Mouse (Mus musculus): ENCODE measurements at regions not wholly inside any gene's neighbourhood (a gene's known extent, or its start where the extent isn't known, plus 50 kb on each side); places are given as distances from the start of the nearest gene placed in this dataset.

- no peaks in the 10 kb centered on the region for H3K27me3 ChIP-seq
- H3K36me3 ChIP-seq, result no peaks in the 10 kb centered on the region
- no peak overlapping the region for H3K9ac ChIP-seq
- H3K9me3 ChIP-seq, result no peaks in the 10 kb centered on the region
- no peak overlapping the region for H3K4me3 ChIP-seq
- no peak for ATAC-seq (ENCODE audit: low read depth)
- WGBS, result 91% methylated on average over 3 of the region's 3 CpGs
- H3K4me1 ChIP-seq (replicated peaks), result no peaks in the 10 kb centered on the region
- H3K27ac ChIP-seq (replicated peaks), result no peak overlapping the region
- no peak overlapping the region for H3K4me2 ChIP-seq
Observed at GRCm38 (mm10) chr13:89418804-89419203, 120.8 kb upstream of the Hapln1 start.

- H3K4me3 ChIP-seq, result no peak overlapping the region
- H3K9me3 ChIP-seq, result no peaks in the 10 kb centered on the region
- no peak overlapping the region for H3K4me2 ChIP-seq
- no peaks in the 10 kb centered on the region for H3K36me3 ChIP-seq
- no peak overlapping the region for H3K9ac ChIP-seq
- no peak overlapping the region for H3K27ac ChIP-seq (replicated peaks)
- H3K4me1 ChIP-seq (replicated peaks), result no peaks in the 10 kb centered on the region
- ATAC-seq (ENCODE audit: low read depth), result no peak
- no peaks in the 10 kb centered on the region for H3K27me3 ChIP-seq
Observed at GRCm38 (mm10) chr13:89421833-89422232, 117.8 kb upstream of the Hapln1 start.

- Histone ChIP-seq H3K4me3 (no peak overlapping the region), H3K9ac (no peak overlapping the region), H3K4me1 (replicated peaks) (no peaks in the 10 kb centered on the region), H3K9me3 (no peaks in the 10 kb centered on the region), H3K36me3 (no peaks in the 10 kb centered on the region), H3K27ac (replicated peaks) (no peak overlapping the region), H3K27me3 (no peaks in the 10 kb centered on the region), H3K4me2 (no peak overlapping the region)
- no peak for ATAC-seq (ENCODE audit: low read depth)
Observed at GRCm38 (mm10) chr13:89423491-89423890, 116.1 kb upstream of the Hapln1 start.

- H3K4me3 ChIP-seq, result no peak overlapping the region
- 38% methylated on average over 12 of the region's 12 CpGs for WGBS
- no peak overlapping the region for H3K4me2 ChIP-seq
- H3K27me3 ChIP-seq, result no peaks in the 10 kb centered on the region
- no peak overlapping the region for H3K27ac ChIP-seq (replicated peaks)
- H3K4me1 ChIP-seq (replicated peaks), result no peaks in the 10 kb centered on the region
- H3K36me3 ChIP-seq, result no peaks in the 10 kb centered on the region
- no peaks in the 10 kb centered on the region for H3K9me3 ChIP-seq
- no peak overlapping the region for H3K9ac ChIP-seq
- ATAC-seq (ENCODE audit: low read depth), result no peak
Observed at GRCm38 (mm10) chr13:89428272-89429071, 111.1 kb upstream of the Hapln1 start.

- Histone ChIP-seq H3K4me1 (replicated peaks) (no peaks in the 10 kb centered on the region), H3K9me3 (no peaks in the 10 kb centered on the region), H3K4me3 (no peak overlapping the region), H3K4me2 (no peak overlapping the region), H3K9ac (no peak overlapping the region), H3K36me3 (no peaks in the 10 kb centered on the region), H3K27me3 (no peaks in the 10 kb centered on the region), H3K27ac (replicated peaks) (no peak overlapping the region)
- ATAC-seq (ENCODE audit: low read depth), result no peak
- 85% methylated on average over 1 of the region's 1 CpGs for WGBS
Observed at GRCm38 (mm10) chr13:89444847-89445246, 94.7 kb upstream of the Hapln1 start.

GRCm38 (mm10) chr13:89453819-89454218 is 85.8 kb upstream of the Hapln1 start:
- no peak for ATAC-seq (ENCODE audit: low read depth)
- H3K27me3 ChIP-seq, result no peaks in the 10 kb centered on the region
- H3K27ac ChIP-seq (replicated peaks), result no peak overlapping the region
- WGBS, result 95% methylated on average over 1 of the region's 1 CpGs
- H3K9me3 ChIP-seq, result no peaks in the 10 kb centered on the region
- H3K4me3 ChIP-seq, result no peak overlapping the region
- no peak overlapping the region for H3K9ac ChIP-seq
- no peaks in the 10 kb centered on the region for H3K36me3 ChIP-seq
- no peaks in the 10 kb centered on the region for H3K4me1 ChIP-seq (replicated peaks)
- H3K4me2 ChIP-seq, result no peak overlapping the region

GRCm38 (mm10) chr13:89454249-89455018 is 85.2 kb upstream of the Hapln1 start:
- 84% methylated on average over 2 of the region's 2 CpGs for WGBS

GRCm38 (mm10) chr13:89463746-89464145 is 75.8 kb upstream of the Hapln1 start:
- H3K4me1 ChIP-seq (replicated peaks), result no peaks in the 10 kb centered on the region
- WGBS, result 74% methylated on average over 4 of the region's 4 CpGs
- no peak overlapping the region for H3K4me3 ChIP-seq
- H3K9ac ChIP-seq, result no peak overlapping the region
- H3K27ac ChIP-seq (replicated peaks), result no peak overlapping the region
- no peaks in the 10 kb centered on the region for H3K27me3 ChIP-seq
- ATAC-seq (ENCODE audit: low read depth), result no peak
- no peak overlapping the region for H3K4me2 ChIP-seq
- no peaks in the 10 kb centered on the region for H3K36me3 ChIP-seq
- H3K9me3 ChIP-seq, result no peaks in the 10 kb centered on the region

More at GRCm38 (mm10) chr13:89454249-89455018, 85.2 kb upstream of the Hapln1 start:
- no peak overlapping the region for H3K4me3 ChIP-seq
- H3K27ac ChIP-seq (replicated peaks), result no peak overlapping the region
- H3K27me3 ChIP-seq, result no peaks in the 10 kb centered on the region
- no peaks in the 10 kb centered on the region for H3K36me3 ChIP-seq
- H3K9me3 ChIP-seq, result no peaks in the 10 kb centered on the region
- no peaks in the 10 kb centered on the region for H3K4me1 ChIP-seq (replicated peaks)
- H3K4me2 ChIP-seq, result no peak overlapping the region
- ATAC-seq (ENCODE audit: low read depth), result no peak
- H3K9ac ChIP-seq, result no peak overlapping the region
